Mouse (Mus musculus) Patski (cell line): ENCODE results near the gene Tmem255a. TPM values are rescaled to one million over a fixed set of nuclear protein-coding genes. Genes with fewer than 3 reads are reported as not detected.

Source experiments
- ATAC-seq: fragments of 100-300 bp; one replicate; pipeline ENCODE4 v1.8.0; 2021
- CTCF ChIA-PET: fragments of 350-600 bp; sonication (Branson Sonifier 250); formaldehyde crosslinking; loops from one replicate; lab custom pipeline; 2022; ENCODE audit warnings: inconsistent platforms; lab: Charles Lee
- POLR2A ChIA-PET: fragments of 350-600 bp; sonication (Branson Sonifier 250); formaldehyde crosslinking; loops from one replicate; lab custom pipeline; 2022; ENCODE audit warnings: antibody characterized with exemption, inconsistent platforms; lab: Charles Lee
- DNase-seq: peaks from one replicate; pipeline ENCODE4 v3.0.0-alpha.2; 2011; ENCODE audit warnings: low read depth, low spot score
- H3K27me3 ChIP-seq: fragments of 371-371 bp; one replicate; pipeline ENCODE4 v1.5.1; 2021
- CTCF ChIP-seq: fragments of 100-300 bp; IDR thresholded peaks from one replicate; pipeline ENCODE4 v1.5.1; 2021
- in situ Hi-C: fragments of 300-500 bp; cut with MboI; formaldehyde crosslinking; loops from 3 replicates; pipeline ENCODE4 v1.11.1; 2018; ENCODE audit warnings: low pct_unique_long_range_greater_than_20kb, mixed read lengths
- polyA plus RNA-seq: library from polyadenylated mRNA; unstranded; gene quantifications from one replicate; pipeline ENCODE4 v1.2.3, GENCODE M21; 2021

Gene Tmem255a
- 0.01 TPM for polyA plus RNA-seq

GRCm38 (mm10) chrX:38251851-38252571 is at the start of gene Tmem255a:
Gene Tmem255a, minus strand, starts transcription at chrX:38252439.
- POLR2A ChIA-PET: no interaction called here
- DNase-seq: no peak
- TF ChIP-seq CTCF: no peak
- CTCF ChIA-PET: interaction anchor here (1.1 kb wide), 1 partner anchor 17 kb away, joined by 3 read pairs; no protein-coding TSS in a partner anchor
- in situ Hi-C loops: no loop called here
- H3K27me3 ChIP-seq: peaks cover 11% of the 10 kb centered on the region
- no peak for ATAC-seq

GRCm38 (mm10) chrX:38259610-38260009 is 7.4 kb upstream of the Tmem255a start:
- DNase-seq (no peak), ATAC-seq (no peak)
- TF ChIP-seq CTCF: peak; percentile 39
- ChIA-PET CTCF (no interaction called here), POLR2A (no interaction called here)
- H3K27me3 ChIP-seq: peaks cover 36% of the 10 kb centered on the region
- in situ Hi-C loops: no loop called here

GRCm38 (mm10) chrX:38250352-38250950 is 1.8 kb downstream of the Tmem255a start:
- POLR2A ChIA-PET: no interaction called here
- CTCF ChIA-PET: interaction anchor here (3.0 kb wide), 1 partner anchor 14 kb away, joined by 13 read pairs; no protein-coding TSS in a partner anchor
- in situ Hi-C loops: no loop called here
- ATAC-seq (no peak), DNase-seq (no peak)
- peaks cover 16% of the 10 kb centered on the region for H3K27me3 ChIP-seq
- TF ChIP-seq CTCF: no peak

GRCm38 (mm10) chrX:38249640-38250351 is 2.4 kb downstream of the Tmem255a start:
- ChIA-PET POLR2A (no interaction called here), CTCF (interaction anchor here (1.4 to 3.0 kb wide), 3 partner anchors 14 to 190 kb away, joined by 3 to 13 read pairs (median 8); no protein-coding TSS in a partner anchor)
- DNase-seq (no peak), ATAC-seq (no peak)
- TF ChIP-seq CTCF: peak; percentile 58
- in situ Hi-C loops: no loop called here
- H3K27me3 ChIP-seq: peaks cover 23% of the 10 kb centered on the region

- peaks cover 24% of the 10 kb centered on the region for H3K27me3 ChIP-seq
- in situ Hi-C loops: no loop called here
- DNase-seq: no peak
- POLR2A ChIA-PET: interaction anchor here (1.2 kb wide), 1 partner anchor 10 kb away, joined by 4 read pairs; no protein-coding TSS in a partner anchor
- ATAC-seq: no peak
- CTCF ChIA-PET: no interaction called here
- no peak for TF ChIP-seq CTCF
Observed at GRCm38 (mm10) chrX:38247601-38248000, 4.6 kb downstream of the Tmem255a start.

GRCm38 (mm10) chrX:38247108-38247507 is 5.1 kb downstream of the Tmem255a start:
- no peak for TF ChIP-seq CTCF
- ChIA-PET POLR2A (interaction anchor here (1.2 kb wide), 1 partner anchor 9 kb away, joined by 4 read pairs; no protein-coding TSS in a partner anchor), CTCF (no interaction called here)
- DNase-seq: no peak
- peaks cover 29% of the 10 kb centered on the region for H3K27me3 ChIP-seq
- in situ Hi-C loops: no loop called here
- ATAC-seq: peak; percentile 76

- TF ChIP-seq CTCF: peak; percentile 84
- ATAC-seq (no peak), DNase-seq (no peak)
- in situ Hi-C loops: no loop called here
- CTCF ChIA-PET: interaction anchor here (0.7 to 3.7 kb wide), 14 partner anchors 9 to 240 kb away, joined by 3 to 15 read pairs (median 5); no protein-coding TSS in a partner anchor
- POLR2A ChIA-PET: interaction anchor here (0.6 to 0.9 kb wide), 2 partner anchors 10 to 194 kb away, joined by 4 read pairs; no protein-coding TSS in a partner anchor
- H3K27me3 ChIP-seq: peaks cover 14% of the 10 kb centered on the region
Observed at GRCm38 (mm10) chrX:38237731-38238130, 14.5 kb downstream of the Tmem255a start.

GRCm38 (mm10) chrX:38229888-38230287 is 22.4 kb downstream of the Tmem255a start:
- no peak for TF ChIP-seq CTCF
- in situ Hi-C loops: no loop called here
- ATAC-seq (no peak), DNase-seq (no peak)
- ChIA-PET CTCF (interaction anchor here (1.6 kb wide), 2 partner anchors 10 to 11 kb away, joined by 3 to 5 read pairs; no protein-coding TSS in a partner anchor), POLR2A (no interaction called here)
- H3K27me3 ChIP-seq: peaks cover 21% of the 10 kb centered on the region

- ChIA-PET CTCF (no interaction called here), POLR2A (no interaction called here)
- ATAC-seq (no peak), DNase-seq (no peak)
- peaks cover 18% of the 10 kb centered on the region for H3K27me3 ChIP-seq
- no peak for TF ChIP-seq CTCF
- in situ Hi-C loops: no loop called here
Observed at GRCm38 (mm10) chrX:38222757-38223156, 29.5 kb downstream of the Tmem255a start.

GRCm38 (mm10) chrX:38217676-38217991 is 34.6 kb downstream of the Tmem255a start:
- CTCF ChIA-PET: interaction anchor here (1.2 kb wide), 1 partner anchor 10 kb away, joined by 3 read pairs; no protein-coding TSS in a partner anchor
- H3K27me3 ChIP-seq: peaks cover 8% of the 10 kb centered on the region
- POLR2A ChIA-PET: no interaction called here
- TF ChIP-seq CTCF: no peak
- DNase-seq: no peak
- peak; percentile 35 for ATAC-seq
- in situ Hi-C loops: no loop called here
